Mouse (Mus musculus): ENCODE results near the gene Slc12a8. TPM values are rescaled to one million over a fixed set of nuclear protein-coding genes. Genes with fewer than 3 reads are reported as not detected.

Gene Slc12a8
- total RNA-seq (2023), result not detected

DNA sequence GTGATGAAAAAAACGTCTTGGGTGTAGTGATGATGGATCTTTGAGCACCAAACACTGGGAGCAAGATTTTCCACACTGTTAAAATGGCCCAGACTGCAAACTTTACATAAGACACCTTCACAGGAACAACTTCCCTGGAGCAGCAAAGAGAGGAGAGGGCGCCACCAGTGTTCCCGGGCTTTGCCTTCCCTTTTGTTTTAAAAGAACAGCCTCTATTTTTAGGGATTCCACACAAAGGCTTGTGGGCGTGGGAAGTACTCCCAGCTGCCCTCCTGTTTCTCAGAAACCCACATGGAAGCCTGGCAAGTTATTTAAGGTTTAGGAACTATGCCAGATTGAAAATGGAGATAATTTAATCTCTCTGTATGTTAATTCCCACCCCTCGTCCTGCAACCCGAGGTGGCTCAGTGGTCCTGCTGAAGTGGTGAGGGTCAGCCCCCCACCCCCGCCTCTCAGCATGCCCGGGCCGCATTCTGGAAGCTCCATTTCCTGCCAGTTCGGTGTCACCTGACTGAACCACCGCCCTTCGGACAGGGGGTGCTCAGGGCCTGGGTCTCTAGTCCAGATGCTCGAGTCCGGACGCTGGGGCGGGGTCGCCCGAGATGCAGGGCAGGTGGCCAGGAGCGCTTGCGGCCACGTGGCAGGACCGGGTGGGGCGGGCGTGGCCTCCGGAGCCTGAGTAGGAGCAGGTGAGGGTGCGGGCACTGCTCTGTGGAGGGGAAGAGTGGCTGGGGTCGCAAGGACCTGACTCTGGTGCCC lies at the start of gene Slc12a8:
TSS of gene Slc12a8 (plus strand) at position 522 of the 759 bp plus-strand sequence.

DNA sequence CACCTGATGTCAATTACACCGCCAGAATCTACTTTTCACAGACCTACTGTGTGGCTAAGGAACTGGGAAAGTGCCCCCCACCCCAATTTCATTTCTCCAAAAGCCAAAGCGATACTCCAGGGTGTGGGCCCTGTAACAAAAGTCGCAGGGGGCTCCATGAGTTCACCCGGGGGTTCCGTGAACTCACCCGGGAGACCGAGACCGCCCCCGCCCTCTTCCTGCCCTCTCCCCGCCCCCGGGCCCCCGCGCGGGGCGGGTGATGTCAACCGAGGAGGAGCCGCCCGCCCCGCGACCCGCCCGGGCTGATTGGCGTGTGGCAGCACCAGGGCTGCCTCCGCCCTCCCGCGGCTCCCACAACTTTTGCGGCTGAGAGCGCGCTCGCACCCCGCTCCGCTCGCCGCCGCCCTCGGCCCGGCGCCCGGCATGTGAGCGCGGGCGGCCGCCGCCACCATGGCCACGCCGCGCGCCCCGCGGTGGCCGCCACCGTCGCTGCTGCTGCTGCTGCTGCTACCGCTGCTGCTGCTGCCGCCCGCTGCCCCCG lies 167.1 kb downstream of the Slc12a8 start, which contains the start of gene Heg1:
TSS of gene Heg1 (plus strand) at position 209 of the 541 bp plus-strand sequence.

Other genes with a start within 250 kb of the Slc12a8 start
- 10 to 100 TPM; 38.1 to 45.3 TPM for gene Zfp148, start 136.5 kb upstream of the Slc12a8 start, total RNA-seq (2023)
- gene Heg1, start 167.0 kb downstream of the Slc12a8 start, total RNA-seq (2023), result 10 to 100 TPM; 13.4 to 14.6 TPM